11 mouse cellular contexts compared by ENCODE assay signal in genomic region chr16:95929700-95930435, GRCm38 (mm10).
DNase-seq lines count a peak whose midpoint lies in the region; ATAC-seq and TF ChIP-seq lines count a peak whose summit lies in the region.
"Had no signal": no experiment of that assay in that cellular context is flagged by ENCODE, and none has a peak within 500 bp of the region (broad histone marks: within the 10 kb centered on the region; RNA-seq: fewer than 3 reads in every experiment).

No protein-coding gene starts in this region.

- TF ChIP-seq CTCF in bone marrow, adult 2 months (IDR thresholded peaks at IDR 0.05; ENCODE audit: control insufficient read depth, insufficient read depth, low read length) = no peak

- H3K27me3 ChIP-seq in lung, embryonic 15.5 days = no peaks in the 10 kb centered on the region
- H3K27me3 ChIP-seq: forebrain, embryonic 13.5 days had no signal

- H3K4me2 ChIP-seq in lung, embryonic 15.5 days = no peak overlapping the region
- H3K4me2 ChIP-seq: forebrain, embryonic 13.5 days had no signal

- ATAC-seq in lung, embryonic 15.5 days (ENCODE audit: borderline replicate concordance, extremely low read depth, low FRiP score, low TSS enrichment) = no peak
- ATAC-seq in megakaryocyte, adult 5-6 weeks (ENCODE audit: poor library complexity, severe bottlenecking) = peak; percentile 70
- ATAC-seq: forebrain, embryonic 13.5 days had no signal

- H3K4me1 ChIP-seq in lung, embryonic 15.5 days = peaks cover 39% of the 10 kb centered on the region
- peaks cover 10% of the 10 kb centered on the region; the same call in 1 of the 2 replicates for H3K4me1 ChIP-seq in bone marrow, adult 2 months (ENCODE audit: control insufficient read depth, insufficient read depth, low read length)

- H3K27ac ChIP-seq in lung, embryonic 15.5 days = peak overlapping the region; percentile 83
- H3K27ac ChIP-seq in bone marrow, adult 2 months (ENCODE audit: control insufficient read depth, insufficient read depth, low read depth, low read length, poor library complexity) = peak overlapping the region; percentile 84
- H3K27ac ChIP-seq: forebrain, embryonic 13.5 days; heart, adult 2 months had no signal

- 62% methylated on average over 14 of the region's 14 CpGs for WGBS in lung, embryonic 15.5 days
- WGBS in bone marrow, adult 2 months = 30% methylated on average over 14 of the region's 14 CpGs

- H3K9ac ChIP-seq in lung, embryonic 15.5 days = no peak overlapping the region
- H3K9ac ChIP-seq: forebrain, embryonic 13.5 days had no signal

- no peaks in the 10 kb centered on the region for H3K36me3 ChIP-seq in lung, embryonic 15.5 days

- no peak for TF ChIP-seq POLR2A in bone marrow, adult 2 months (IDR thresholded peaks at IDR 0.05; ENCODE audit: borderline replicate concordance, control insufficient read depth, low read depth, low read length)

- H3K9me3 ChIP-seq in lung, embryonic 15.5 days = no peaks in the 10 kb centered on the region
- H3K9me3 ChIP-seq: forebrain, embryonic 13.5 days had no signal

- no peak for DNase-seq in lung, adult 18-20 months
- peak; percentile 67 for DNase-seq in thymus, postnatal 25 days
- DNase-seq in frontal cortex, postnatal 36 days (ENCODE audit: low spot score in 2 of 2) = no peak
- DNase-seq in urinary bladder, adult 18-20 months (ENCODE audit: low spot score in 2 of 2) = no peak
- DNase-seq: embryo, embryonic 11 days; kidney, adult 2 months had no signal

- H3K4me3 ChIP-seq in lung, embryonic 15.5 days = no peak overlapping the region
- H3K4me3 ChIP-seq in bone marrow, adult 2 months (replicated peaks; ENCODE audit: control insufficient read depth, low read depth, low read length) = no peak overlapping the region
- H3K4me3 ChIP-seq: forebrain, embryonic 13.5 days; heart, adult 2 months had no signal
